Mouse (Mus musculus) cerebellum, postnatal 10 days (tissue): ENCODE results near the gene Sobp.

Experiments
- DNase-seq, 2 experiments: peaks; one replicate each; pipeline ENCODE4 v3.0.0; 2021; ENCODE audit warnings: mixed read lengths in 2 of 2

Gene Sobp

DNA sequence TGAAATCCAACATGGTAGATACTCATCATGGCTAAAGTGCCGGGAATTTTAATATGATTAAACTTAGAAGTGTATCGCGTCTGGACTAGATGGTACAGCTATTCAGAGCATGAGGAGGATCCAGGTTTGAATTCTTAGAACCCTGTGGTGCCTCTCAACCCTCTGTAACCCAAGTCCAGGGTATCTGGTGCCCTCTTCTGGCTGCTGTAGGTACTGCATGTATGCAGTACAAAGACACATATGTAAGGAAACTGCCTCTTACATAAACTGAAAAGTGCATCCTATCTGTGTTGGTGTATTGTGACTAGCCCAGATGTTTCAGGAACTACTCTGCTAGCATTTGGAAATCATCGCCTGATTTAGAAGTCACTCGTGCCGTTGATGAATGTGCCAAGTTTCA, 184.4 kb downstream of the Sobp start:
- peak; percentile 80 to 86 for DNase-seq

DNA sequence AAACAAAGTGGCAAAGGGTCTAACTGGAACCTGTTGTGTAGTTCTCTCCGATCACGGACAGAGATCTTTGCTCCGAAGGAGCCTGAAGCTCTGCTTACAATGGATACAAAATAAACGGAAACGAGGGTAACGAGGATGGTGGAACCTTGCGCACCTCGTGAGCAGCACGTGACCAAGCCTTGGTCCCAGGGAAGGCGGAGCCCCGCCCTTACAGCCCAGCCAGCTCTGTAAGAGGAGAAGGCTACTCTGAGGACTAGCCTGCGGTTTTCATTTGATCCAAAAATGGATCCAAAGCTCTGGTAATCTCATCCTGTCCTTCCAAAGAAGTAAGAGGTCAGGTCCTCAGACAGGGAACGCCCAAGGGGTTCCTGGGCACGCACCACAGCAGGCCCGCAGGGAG, 185.7 kb downstream of the Sobp start:
- no peak for DNase-seq

DNA sequence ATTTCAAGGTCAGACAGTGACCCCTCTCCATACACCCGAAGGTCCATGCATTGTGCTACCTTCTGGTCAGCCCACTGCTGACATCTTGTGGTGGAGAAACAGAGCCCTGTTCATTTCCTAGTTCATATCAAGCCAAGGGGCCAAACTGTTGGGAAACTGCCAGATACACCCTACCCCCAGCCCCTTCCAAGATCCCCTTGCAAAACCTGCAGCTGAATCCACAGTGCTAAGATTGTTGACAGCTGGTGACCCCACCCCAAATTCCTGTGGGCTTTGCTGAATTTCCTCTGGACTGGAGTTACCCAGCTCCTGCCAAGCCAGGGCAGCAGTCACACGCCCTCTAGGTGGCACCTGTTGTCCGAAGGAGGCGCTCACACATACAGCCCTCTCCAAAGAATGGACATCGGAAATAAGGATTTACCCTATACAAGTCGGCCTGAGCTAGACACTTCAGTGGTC, 186.7 kb downstream of the Sobp start:
- DNase-seq = peak; percentile 71

DNA sequence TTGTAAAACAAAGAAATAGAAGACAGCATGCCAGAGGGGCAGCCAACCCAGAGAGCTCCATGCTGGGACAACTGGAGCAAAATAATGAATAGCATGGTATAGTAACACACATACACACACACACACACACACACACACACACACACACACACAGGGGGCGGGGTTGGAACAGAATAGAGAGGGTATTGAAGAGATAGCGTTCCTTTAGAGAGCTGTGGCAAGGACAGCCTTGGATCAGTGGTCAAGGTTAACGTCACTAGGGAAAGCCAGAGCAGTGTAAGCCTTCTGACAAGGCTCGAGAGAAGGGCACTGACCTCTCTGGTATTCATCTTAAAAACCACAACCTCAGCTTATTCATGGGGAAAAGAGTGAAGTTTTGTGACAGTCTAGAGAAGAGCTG, 189.4 kb downstream of the Sobp start:
- peak in 1 of 2 experiments; percentile 30 for DNase-seq

DNA sequence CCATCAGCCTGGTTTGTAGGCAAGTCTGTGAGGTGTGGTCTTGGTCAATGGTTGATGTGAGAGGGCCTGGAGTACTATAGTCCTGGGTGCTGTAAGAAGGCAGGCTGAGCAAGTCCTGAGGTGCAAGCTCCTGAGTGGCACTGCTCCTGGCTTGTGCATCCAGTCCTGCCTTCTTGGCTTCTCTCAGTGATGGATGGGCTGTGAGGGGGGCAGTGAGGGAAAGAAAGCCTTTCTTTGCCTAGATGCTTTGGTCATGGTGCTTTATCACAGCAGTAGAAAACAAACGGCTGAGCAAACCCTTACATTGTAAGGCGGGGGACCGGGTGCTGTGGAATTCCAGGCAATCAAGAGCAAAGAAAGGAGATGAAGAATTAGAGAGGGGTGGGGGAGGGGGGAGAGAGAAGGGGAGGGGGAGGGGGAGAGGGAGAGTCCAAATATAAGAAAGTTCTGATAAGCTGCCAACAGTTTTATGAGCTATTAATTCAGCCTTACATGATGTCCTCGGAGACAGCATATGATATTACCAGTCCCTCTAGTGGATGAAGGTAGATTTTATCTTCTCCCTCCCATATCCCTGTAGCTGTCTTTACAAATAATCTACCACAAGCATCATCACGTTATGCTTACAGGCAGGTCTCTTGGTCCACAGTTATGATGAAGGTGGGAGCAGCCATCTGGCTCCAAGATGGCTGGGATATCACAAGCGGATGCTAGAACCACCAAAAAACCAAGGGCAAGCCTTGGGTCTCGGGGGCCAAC, 193.2 kb downstream of the Sobp start:
- DNase-seq = no peak

DNA sequence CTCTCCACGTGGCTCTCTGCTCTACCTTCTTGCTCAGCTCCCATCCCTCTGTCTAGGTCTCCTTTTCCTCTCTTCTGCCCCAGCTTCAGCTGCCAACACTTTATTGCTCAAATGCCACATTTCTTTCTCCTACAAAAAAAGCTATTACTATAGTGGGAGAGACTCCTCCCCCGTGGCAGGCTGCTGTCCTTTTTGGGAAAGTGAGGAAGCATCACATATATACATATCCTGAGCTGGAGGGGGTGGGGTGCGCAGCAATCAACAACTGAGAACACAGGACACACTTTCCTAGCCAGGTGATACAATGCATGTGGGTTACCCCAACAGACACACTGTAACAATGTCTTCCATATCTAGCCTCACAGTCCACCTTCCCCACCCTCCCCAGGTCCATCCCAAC, 196.0 kb downstream of the Sobp start:
- DNase-seq = no peak

DNA sequence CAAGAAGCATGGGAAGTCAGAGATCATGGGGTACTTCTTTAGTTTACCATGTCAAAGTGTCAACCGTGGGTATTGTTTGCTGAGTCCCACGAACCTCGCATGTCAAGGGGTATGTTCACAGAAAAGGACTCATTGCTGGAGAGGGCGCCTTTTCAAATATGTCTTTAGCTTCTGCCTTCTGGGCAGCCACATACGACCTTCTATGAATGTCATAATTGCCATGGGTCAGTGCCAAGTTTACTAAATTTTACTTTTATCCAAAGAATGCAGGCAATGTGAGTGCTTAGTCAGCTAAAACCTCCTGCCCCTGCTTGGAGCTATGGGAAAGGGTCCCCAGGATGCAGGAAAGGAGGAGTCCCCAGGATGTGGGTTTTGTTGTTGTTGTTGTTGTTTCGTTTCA, 197.8 kb downstream of the Sobp start:
- no peak for DNase-seq

DNA sequence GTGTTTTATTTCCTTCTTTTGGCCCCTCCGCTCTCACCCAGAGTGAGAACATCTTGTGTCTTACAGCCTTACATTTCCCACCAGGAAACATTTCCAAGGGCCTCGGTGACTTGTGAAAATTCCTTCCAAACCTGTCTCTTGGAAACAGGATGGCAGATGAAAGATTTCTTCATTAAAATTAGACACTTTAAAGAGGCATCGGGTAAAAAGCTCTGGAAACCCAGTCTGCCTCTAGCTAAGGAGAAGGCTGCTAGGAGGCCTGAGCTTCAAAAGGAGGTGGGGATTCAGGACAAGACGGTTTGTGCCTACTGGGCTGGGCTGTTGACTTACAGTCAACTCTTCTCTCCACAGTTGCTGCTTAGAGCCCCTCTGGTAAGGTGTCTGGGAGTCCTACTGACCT, 200.8 kb downstream of the Sobp start:
- DNase-seq = no peak

DNA sequence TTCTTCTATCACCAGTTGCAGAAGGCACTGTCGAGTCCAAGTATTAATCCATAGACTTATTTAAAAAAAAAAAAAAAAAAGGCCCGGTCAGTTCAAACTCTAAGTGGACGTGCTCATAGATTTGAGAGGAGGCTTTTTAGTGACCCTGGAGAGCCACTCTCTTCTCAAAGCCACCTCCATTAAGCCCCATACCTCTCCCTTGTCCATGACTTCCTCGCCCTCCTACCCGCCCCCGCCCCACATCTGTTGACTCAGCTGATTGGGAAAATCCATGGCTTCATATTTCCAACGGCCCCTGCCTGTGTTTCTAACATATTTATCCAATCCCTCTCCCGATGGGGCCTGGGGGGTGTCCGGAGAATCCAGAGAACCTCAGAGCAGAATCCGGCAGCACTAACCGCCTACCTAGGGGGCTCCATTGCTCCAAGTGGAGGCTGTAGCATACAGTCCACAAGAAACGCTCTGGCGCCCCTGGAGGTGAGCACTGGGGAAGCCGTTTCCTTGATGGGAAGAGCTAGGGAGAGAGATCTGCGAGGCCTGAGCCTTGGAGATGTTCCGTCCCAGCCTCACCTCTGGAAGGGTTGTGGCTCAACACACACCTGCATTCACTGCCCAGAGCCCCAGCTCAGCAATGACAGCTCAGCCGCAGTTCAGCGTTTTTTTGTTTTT, 201.7 kb downstream of the Sobp start:
- peak; percentile 90 to 91 for DNase-seq

DNA sequence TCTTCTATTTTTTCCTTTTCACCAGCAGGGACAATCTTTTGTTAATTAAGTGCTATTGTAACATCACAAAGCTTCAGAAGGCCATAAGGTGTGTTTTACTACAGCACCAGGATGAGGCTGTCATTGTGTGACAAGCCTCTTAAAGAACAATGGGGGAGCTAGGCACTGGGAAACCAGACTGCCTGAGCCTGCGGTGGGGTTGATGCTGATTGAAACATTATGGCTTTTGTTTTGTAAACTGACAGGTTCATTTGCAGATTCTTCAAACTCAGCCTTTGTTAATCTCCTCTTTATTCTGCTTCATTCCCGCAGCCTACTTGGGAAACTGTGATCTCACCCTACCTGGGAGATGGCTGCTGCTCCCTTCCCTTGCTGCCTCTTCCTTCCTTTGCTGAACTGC, 206.0 kb downstream of the Sobp start:
- no peak for DNase-seq

DNA sequence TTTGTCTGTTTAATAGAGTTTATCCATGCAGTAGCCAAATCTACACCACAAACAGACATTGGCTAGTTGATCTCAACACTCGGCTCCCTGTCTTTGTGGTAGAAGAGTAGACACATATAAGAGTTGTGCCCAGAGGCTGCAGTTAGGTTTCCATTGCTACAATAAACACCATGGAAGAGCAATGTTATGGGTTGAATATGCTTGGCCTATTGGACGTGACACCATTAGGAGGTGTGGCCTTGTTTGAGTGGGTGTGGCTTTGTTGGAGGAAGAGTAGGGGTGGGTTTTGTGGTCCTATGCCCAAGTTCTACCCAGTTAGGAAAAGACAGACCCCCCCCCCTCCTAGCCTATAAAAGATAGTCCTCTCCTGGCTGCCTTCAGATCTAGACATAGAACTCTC, 211.3 kb downstream of the Sobp start:
- DNase-seq = no peak

DNA sequence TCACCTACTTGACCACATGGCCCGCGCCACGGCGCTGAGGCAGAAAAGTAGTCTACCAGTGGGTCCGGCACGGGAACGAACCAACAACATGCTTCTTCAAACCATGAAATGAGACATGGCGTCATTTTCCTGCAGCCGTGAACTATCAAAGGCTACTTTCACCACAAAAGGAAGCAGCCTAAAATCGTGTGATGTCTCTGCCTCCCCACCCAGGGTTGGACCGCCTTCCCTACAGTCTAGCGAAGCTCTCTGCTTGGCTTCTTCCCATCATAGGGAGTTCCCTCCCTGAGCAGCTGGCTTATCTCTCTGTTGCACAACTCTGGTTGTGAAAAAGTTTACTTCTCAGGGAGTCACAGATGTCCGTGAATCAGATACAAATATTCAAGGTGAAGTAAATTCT, 211.7 kb downstream of the Sobp start:
- no peak for DNase-seq

DNA sequence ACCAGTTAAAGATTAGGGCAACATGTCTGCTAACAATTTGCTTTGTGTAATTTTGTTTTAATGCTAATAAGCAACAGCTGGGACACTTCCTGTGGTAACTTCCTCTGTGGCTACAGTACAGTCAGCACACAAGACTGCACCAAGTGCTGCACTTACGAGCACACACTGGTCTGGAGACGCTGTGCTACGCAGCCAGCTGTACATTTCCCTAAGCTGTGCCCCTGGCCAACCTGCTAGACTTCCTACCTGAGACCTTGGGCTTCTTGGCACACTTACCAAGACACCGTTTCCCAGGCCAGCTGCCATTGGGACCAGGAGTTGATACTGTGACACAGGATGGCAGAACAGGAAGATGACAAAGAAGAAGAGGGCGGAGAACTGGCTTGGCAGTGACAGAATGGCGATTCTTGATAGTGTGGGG, 212.1 kb downstream of the Sobp start:
- DNase-seq = no peak

DNA sequence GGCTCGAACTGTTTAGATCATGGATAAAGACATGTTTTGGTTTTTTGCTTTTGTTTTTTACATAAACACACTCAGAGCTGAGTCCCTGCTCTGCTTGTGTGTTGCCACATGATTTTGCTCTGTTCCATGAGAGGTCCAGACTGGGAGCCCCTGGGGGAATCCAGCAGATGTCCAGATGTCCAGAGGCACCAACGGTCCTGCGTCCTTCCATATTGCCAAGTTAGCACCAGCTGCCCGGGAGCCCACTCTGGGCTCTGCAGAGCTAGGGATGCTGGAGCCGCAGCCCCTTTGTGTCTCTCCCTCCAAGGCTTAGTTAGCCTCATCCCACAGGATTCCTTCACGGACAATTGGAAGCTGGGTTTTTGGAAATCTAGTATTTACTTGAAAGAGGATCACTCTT, 212.6 kb downstream of the Sobp start:
- DNase-seq = peak in 1 of 2 experiments; percentile 23

DNA sequence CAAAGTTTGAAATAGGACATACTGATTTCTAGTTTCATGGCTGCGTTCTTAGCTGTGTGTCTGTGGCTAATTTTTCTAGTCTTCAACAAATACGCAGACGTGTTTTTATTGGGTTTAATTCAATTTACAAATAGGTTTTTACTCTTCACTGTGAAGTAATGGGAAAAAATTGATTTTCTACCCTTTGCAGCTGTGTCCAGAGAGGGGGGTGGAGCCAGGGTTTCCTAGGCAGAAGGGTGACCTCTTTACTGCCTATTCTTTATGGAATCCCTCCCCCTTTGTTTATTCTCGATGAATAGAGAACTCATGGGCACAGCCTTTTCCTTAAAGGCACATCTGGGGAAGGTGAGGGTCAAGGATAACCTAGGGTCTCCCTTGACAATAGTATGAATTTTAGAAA, 215.6 kb downstream of the Sobp start:
- no peak for DNase-seq

DNA sequence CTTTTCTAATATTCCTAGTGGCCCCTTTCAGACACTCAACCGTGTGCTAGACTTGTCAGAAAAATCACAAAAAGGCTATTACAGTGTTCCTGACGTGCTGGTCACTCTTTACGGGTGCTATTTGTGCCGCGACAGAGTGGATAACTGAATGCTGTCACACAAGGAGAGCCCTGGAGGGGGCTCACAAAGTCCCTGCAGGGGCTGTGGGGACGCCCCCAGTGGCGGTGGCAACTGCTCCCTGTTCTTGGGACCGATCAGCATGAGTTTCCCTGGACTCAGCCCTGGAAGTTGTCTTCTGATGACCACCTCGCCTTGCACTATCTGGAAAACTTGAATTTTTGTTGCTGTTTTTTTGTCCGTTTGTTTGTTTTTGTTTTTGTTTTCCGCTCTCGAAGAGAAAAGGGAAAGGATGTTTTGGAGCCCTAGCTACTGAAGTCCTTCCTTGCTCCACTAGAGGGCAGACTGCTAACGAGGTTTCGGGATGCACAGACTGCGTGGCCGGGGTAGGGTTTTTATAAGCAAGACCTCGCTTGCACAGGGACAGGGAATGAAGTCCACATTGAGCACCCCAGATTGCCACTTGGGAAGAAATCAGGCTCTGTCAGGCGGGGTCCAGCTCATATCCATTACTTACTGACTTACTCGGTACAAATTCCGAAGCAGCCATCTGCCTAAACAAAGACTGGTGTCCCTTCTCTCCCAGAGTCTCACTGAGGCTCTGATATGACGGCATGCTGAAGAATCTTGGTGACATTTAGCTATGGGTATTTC, 216.3 kb downstream of the Sobp start:
- peak; percentile 88 to 91 for DNase-seq

DNA sequence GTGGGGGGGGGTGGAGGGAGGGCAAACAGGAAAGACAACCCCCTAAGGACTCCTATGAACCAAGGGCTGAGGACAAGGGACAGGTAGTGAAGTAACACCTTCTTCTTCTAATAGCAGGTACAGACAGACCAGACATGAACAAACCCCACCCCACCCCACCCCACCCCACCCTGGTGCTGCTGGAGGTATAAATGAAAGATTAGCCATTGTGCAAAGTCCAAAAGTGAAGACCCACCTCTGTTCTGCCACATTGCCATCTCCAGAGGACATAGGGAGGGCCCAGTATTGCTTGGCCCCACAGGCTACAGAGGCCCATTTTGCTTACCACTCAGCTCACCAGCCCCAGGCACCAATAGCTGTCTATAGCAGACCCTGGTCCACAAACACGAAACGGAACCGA, 219.1 kb downstream of the Sobp start:
- no peak for DNase-seq

DNA sequence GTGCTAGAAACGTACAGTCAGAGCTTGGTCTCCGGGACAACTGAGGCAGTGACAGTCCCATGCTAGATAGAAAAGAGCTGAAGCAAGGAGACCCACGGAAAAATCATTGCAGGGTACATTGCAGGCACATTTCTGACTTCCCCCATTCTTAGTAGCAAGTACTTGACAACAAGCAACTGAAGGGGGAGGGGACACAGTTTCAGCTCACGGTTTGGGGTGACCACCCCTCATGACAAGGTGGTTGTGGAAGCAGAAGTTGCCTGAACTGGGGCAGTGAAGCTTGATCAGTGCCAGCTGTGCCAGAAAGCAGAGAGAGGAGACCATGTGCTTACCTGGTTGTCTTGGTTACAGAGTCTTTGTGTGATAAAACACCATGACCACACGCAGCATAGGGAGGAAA, 220.7 kb downstream of the Sobp start:
- no peak for DNase-seq
